Mouse (Mus musculus) megakaryocyte progenitor cell, adult 5-6 weeks (primary cell): ENCODE measurements around the gene Srd5a3. TPM values are rescaled to one million over a fixed set of nuclear protein-coding genes. Genes with fewer than 3 reads are reported as not detected.

Experiments used
- ATAC-seq: replicated peaks from 2 replicates; pipeline ENCODE4 v1.8.0; 2016; ENCODE audit warnings: mild to moderate bottlenecking, moderate TSS enrichment, inconsistent platforms; ENCODE audit not compliant: poor library complexity
- total RNA-seq, 2 experiments: library from RNA; stranded (forward) in 1 of 2; stranded (reverse) in 1 of 2; fragments of 157-497, 149-512 nt in 1 of 2; fragments of 200-1000 nt in 1 of 2; gene quantifications; 2 replicates each; pipeline versions ENCODE4 v1.2.3 to v1.2.4; 2015 to 2017

Gene Srd5a3
- total RNA-seq, 2 experiments from 2014 or later: 26.5 to 42.1 TPM

- no peak for ATAC-seq
Measured at GRCm38 (mm10) chr5:76152956-76153355, 12.9 kb downstream of the Srd5a3 start.

- ATAC-seq: no peak
Measured at GRCm38 (mm10) chr5:76153430-76153829, 13.4 kb downstream of the Srd5a3 start.

DNA sequence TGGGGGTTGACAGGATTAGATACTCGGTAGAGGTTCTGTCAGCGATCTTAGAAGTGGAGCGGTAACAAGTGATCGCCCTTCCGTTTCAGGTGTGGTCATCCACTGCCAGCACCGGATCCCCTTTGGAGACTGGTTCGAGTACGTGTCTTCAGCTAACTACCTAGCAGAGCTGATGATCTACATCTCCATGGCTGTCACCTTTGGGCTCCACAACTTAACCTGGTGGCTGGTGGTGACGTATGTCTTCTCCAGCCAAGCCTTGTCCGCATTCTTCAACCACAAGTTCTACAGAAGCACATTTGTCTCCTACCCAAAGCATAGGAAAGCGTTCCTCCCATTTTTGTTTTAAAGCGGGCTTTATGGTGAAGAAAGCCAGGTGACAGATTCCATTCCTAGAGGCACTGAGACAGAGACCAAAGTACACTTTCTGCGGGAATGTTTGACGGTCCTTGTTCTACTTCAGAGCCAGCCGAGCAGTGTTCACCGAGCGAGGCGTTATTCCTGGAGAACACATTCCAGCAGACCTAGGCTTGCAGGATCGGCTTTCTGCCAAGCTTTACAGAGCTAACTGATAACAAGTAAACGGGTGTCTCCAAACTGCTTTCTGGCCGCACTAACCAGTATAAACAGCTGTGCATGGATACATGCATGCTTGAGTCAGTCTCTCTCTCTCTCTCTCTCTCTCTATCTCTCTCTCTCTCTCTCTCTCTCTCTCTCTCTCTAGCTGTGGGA is 14.5 kb downstream of the Srd5a3 start:
- no peak for ATAC-seq

- ATAC-seq: no peak
Measured at GRCm38 (mm10) chr5:76159555-76159954, 19.5 kb downstream of the Srd5a3 start.

GRCm38 (mm10) chr5:76160086-76160485 is 20.0 kb downstream of the Srd5a3 start:
- no peak for ATAC-seq

GRCm38 (mm10) chr5:76161491-76161890 is 21.4 kb downstream of the Srd5a3 start:
- ATAC-seq: peak; percentile 92

GRCm38 (mm10) chr5:76162926-76163325 is 22.9 kb downstream of the Srd5a3 start:
- ATAC-seq: no peak

DNA sequence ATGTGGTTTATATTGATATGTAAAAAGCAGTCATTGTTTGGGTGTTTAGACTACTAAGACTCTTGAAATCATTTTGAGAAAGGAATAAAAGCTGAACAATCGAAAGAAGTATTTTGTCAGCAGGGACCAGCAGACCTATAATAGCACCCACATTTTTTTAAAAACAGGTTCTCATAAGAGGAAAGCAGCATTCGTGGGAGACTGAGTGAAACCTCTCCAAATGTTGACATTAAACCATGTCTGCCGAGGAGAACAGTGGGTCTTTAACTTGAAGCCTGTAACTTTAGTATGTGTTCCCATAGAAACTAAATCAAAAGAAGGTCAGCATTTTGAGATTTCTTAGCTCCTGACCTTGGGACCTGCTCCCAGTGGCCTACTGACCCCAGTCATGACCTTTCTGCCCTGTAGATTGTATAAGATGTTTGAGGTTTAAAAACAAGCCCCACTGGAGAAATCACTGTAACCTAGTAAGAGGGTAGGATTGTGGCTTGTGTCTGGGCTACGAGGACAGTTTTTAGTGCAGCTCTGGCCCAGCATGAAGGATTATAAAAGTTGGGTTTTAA is 23.8 kb downstream of the Srd5a3 start:
- ATAC-seq: no peak

DNA sequence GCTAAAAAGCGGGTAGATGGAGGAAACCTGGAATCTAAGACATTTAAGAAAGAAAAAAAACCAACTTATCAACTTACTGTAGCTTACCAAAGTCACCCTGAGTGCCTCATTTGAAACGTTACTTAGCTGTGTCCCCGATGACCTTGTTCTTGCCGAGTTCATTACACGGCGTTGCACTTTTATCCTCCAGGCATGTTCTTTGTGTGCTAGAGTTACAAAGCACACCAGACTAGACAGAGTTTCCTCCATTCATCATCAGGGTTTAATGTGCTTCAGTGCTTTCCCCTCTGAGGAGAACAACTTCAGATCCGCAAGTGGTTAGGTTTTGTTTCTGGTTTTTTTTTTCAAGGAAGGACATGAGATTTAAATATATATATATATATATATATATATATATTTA is 24.8 kb downstream of the Srd5a3 start:
- no peak for ATAC-seq

- ATAC-seq: no peak
Measured at GRCm38 (mm10) chr5:76170522-76170921, 30.5 kb downstream of the Srd5a3 start.

- ATAC-seq: no peak
Measured at GRCm38 (mm10) chr5:76171039-76171438, 31.0 kb downstream of the Srd5a3 start.

GRCm38 (mm10) chr5:76175051-76175450 is 35.0 kb downstream of the Srd5a3 start:
- no peak for ATAC-seq

GRCm38 (mm10) chr5:76176411-76176810 is 36.3 kb downstream of the Srd5a3 start:
- ATAC-seq: no peak

DNA sequence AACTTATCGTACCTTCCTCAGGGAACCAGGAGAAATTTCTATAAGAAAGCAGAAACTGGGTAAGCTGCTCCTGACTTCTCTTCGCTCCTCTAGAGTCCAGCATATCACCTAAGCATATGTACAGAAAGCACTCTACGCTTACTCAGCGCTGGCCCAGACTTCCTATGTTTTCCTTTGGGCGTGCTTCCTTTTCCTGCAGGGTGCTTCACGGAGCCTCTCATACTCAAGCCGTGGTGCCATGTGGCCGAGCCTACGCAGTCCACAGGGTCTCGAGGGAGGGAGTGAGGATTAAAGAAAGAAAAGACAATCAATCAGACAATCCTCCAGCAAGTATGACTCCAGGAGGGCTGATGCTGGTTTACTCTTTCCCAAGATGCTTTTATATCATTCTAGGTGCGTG is 36.8 kb downstream of the Srd5a3 start:
- ATAC-seq: no peak

GRCm38 (mm10) chr5:76177664-76178063 is 37.6 kb downstream of the Srd5a3 start:
- ATAC-seq: peak; percentile 38; the same call in 1 of the 2 replicates

DNA sequence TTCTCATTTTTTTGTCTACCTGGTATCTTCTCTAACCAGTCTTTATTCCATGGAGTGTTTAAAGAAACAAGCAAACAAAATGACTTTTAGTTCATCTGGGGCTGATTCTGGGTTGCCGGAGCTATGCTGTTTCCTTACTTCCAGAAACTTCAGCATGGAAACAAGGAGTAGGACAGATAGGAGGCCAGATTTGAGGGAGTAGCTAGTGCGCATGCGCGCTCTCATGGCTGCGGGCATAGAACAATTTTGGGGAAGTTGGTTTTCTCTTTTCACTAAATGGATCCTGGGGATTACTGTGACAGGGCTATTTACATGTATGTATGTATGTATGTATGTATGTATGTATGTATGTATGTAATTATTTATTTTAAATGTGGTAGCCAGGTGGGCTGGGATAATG is 39.1 kb downstream of the Srd5a3 start:
- ATAC-seq: no peak

DNA sequence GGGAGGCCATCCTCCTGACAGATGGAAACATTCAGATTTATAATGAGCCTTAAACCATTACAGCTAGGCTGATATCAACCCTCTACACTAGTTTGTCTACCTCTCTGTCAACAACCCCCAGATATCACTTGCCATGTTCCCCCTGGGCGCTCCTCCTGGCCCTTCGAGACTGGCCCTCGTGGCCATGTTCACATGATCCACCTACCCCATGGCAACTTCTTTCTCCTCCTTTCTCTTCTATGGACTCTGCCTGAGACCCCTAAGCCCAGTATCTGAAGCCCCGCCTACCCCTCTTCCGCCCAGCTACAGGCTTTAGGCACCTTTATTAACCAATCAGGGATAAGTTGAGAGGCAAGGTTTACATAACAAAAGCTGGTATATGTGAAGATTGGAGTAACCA is 39.7 kb downstream of the Srd5a3 start:
- no peak for ATAC-seq

GRCm38 (mm10) chr5:76182326-76182725 is 42.3 kb downstream of the Srd5a3 start:
- peak; percentile 45 for ATAC-seq

- ATAC-seq: no peak
Measured at GRCm38 (mm10) chr5:76183043-76183749, 43.1 kb downstream of the Srd5a3 start.

GRCm38 (mm10) chr5:76183750-76184261 is 43.7 kb downstream of the Srd5a3 start, which contains the start of gene Tmem165:
Tmem165 (plus strand) TSS chr5:76183880.
- ATAC-seq: peak; percentile 90

DNA sequence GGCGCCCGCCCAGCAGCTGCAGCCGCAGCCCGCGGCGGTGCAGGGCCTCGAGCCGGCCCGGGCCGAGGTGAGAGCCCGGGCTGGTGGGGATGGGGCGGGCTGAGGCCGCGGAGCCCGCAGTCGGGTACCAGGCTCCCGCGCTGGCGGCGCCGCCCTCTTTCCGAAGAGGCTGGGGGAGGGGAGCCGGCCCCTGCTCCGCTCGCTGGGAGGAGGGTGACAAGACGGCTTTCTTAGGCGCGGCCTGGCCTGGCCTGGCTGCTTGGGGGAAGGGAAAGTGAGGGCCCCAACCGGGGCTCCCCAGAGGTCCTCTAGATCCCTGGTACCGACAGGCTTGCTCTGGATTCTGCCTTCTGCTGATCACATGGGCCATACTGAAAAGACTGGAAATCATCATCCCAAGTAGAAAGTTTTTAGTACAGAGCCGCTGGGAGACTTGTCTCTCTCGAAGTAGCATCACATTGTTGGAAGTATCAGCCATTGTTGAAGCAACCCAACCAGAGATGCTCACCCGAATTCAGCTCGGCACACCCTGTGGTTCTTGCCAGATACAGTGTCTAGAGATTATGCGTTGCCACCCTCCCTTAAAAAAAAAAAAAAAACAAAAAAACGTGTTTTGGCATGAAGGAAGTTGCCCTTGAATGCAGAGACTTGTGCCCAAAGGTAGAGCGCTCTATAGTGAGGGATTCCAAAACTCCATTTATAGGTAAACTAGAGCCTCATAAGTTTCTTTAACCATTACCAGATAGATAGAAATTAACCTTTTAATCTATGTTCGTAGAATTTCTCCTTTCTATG is 44.4 kb downstream of the Srd5a3 start:
- peak; percentile 47 for ATAC-seq
